Mouse (Mus musculus): ENCODE results near the gene Msl1.

Msl1 gene

GRCm38 (mm10) chr11:98795015-98795713 is at the start of gene Msl1:
TSS of gene Msl1 (plus strand) at chr11:98795516.
- peak; percentile 90 for DNase-seq (ENCODE audit: low read depth)

GRCm38 (mm10) chr11:98745932-98746853 is 49.1 kb upstream of the Msl1 start:
- peak; percentile 52 for DNase-seq (ENCODE audit: low read depth)

DNA sequence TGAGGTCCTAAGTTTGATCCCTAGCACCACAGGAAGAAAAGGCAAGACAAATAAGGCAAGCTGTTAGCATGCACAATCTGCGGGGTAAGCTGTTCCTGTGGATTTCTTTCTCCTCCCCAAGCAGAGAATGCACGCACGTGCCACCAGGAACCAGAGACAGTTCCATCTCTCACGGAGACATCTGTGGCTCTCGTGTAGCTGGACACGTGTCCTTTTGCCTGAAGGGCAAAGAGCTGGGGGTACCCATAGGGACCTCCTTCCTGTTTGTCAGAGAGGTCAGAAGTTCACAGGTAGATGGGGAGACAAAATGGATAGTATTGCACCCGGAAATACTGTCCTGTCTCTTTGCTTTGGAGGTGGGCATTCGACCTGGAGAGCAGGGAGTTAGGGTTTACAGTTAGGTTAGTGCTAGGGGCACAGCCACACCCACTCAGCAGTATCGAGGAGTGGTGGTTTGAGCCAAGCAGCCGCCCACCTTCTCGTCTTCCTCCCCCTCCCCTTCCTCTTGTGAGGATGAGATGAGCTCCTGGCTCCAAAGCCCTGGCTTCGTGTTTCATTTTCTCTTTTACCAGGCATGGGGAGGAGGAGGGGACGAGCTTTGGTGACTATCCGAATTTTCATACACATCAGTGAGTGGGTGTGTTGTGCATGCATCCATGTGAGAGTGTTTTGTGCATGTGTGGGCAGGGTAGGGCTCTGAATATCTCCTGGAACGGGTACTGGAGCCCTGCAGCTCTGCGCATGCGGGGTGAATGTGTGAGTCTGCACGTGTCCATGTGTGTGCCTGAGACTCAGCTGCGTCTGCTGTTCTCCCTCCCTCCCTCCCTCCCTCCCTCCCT is 48.2 kb upstream of the Msl1 start:
- peak; percentile 81 for DNase-seq (ENCODE audit: low read depth)

DNA sequence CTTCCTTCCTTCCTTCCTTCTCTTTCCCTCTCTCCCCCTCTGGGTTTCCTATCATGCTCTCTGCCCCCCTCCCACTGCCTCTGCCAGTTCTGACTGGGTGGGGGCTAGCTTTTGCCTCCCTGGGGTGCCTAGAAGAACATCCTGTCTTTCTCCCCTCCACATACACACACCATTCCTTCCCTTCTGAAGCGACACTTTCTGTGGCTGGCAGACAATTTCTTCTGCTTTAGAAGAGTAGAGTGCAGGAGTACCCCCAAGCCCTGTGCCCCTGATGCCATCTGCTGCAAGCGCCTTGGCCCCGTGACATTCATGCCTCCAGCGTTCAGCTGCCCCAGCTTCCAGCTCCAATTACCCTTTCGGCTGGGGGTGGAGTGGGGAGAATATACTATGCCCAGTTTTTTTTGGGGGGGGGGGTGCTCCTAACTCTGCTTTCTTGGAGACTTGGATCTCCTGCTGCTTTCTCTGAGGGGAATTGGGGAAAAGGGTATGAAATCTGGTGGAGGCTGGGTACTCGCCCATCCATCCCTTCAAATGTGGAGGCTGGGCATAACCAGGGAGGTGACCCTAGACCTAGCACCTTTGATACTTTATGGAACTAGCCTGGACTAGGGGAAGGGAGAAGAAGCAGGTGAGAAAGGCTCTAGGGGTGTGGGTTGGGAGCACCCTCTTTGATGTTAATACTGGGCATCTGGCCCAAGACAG is 47.4 kb upstream of the Msl1 start:
- peak; percentile 59 for DNase-seq (ENCODE audit: low read depth)

DNA sequence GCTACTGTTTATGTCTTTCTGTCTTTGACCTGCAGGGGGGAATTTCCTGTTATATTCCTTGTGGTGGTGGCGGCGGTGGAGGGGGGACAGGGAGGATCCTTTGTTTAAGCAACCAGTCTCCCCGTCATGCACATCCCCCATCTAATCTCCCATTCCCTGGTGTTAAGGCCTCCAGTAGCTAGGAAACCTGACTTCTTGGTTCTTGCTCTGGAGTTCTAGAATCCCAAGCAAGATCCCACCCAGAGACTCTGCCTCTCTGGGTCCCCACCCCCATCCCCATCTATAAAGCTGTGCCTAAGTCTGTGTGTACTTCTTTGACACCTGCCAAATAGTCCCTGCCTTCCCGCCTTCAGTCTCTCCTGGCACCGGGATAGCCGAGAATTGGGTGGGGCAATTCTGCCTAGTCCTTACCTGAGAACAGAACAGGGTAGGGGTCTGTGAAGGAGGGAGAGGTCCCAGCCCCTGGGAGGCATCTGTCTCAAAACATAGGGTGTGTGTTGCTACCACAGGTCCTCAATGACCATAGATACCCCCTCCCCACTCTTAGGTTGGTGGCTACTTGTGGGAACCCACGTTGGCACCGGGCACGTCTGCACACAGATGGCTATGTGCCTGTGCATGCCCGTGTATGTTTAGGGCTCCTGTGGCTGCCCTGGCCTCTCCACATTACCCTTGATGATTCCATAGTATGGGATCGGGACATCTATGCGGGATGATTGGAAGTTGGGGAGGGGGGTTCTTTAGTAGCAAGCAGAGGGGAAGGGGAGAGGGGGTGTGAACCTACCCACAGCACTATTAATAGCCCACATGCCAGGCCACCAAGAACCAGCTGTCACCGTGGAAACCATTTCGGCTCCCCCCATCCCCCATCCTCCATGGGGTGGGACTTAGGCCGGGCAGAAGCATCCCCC is 46.6 kb upstream of the Msl1 start:
- no peak for DNase-seq (ENCODE audit: low read depth)

DNA sequence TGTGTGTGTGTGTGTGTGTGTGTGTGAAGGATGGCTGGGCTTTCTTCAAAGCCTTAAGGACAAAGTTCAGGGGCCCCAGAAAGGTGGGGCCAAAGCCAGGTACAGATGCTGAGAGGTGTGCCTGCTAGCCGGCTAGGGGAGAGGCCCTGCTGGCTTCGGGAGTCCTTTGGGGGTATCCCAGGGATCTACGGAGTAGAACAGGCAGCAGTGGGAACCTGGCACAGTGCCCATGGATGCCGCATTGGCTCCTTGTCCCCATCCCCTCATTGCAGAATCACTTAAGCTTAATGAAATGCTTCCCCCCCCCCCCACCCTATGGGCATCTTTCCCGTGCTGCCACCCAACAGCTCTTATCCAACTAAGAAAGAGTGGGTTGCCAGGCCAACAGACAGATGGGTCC is 45.6 kb upstream of the Msl1 start:
- DNase-seq (ENCODE audit: low read depth): no peak

DNA sequence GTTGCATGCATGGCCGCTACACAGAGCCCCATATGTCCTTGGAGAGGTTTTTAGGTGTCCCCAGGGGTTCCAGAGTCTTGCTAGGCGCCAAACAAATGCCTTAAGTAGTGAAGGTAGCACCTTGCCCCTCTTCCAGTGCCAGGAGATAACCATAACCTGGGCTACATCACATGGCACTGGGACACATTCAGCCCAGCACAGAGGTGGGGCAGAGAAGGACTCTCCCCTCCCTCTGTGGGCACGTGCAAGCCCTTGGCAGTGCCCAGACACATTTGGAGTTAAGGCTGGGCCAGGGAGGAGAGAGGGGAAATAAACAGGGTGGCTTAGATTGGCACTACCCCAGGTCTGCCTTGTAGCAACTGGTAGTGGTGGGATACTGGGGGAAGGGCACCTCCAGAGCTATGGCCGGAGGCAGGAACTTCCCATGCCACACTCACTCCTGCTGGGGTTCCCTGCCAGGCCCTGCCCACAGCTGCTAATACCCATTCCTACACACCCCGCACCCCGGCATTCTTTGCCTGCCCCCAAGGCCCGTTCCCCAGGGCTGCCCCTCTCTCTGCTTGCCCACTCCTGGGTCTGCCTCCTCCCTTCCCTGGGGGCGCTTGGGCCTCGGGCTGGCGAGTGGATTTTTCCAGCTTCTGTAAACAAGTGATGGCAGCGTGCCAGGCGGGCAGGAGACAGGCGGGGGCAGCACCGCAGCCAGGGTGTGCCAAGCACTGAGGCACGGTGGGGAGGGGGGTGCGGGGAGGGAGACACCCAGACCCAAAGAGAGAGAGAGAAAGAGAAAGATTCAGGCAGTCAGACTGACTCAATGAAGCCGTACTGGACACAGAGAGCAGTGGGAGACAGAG is 44.7 kb upstream of the Msl1 start:
- no peak for DNase-seq (ENCODE audit: low read depth)

GRCm38 (mm10) chr11:98751221-98751782 is 44.0 kb upstream of the Msl1 start:
- DNase-seq (ENCODE audit: low read depth): no peak

- no peak for DNase-seq (ENCODE audit: low read depth)
Observed at GRCm38 (mm10) chr11:98752562-98753140, 42.7 kb upstream of the Msl1 start.

- DNase-seq (ENCODE audit: low read depth): no peak
Observed at GRCm38 (mm10) chr11:98753264-98753663, 42.1 kb upstream of the Msl1 start.

DNA sequence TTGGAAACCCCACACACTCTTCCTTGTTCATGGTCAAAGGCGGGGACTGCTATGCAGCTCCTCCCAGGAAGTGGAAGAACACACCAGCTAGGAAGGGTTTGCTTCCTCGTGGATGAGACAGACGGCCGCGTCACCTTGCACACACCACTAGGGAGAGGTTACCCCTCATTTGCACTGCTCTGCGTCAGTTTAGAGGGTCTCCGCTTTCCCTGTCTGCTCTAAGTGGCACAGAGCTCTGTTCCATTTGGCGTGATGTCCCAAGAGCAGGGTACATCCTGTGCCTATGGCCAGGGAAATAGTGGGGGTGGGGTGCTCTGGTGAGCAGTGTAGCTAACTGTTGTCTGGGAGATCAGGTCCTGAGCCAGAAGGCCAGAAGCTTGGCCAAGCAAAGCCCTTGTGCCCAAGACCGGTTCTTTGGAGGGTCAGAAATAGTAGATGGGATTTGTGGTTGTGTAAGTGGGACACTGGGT is 41.1 kb upstream of the Msl1 start:
- no peak for DNase-seq (ENCODE audit: low read depth)

DNA sequence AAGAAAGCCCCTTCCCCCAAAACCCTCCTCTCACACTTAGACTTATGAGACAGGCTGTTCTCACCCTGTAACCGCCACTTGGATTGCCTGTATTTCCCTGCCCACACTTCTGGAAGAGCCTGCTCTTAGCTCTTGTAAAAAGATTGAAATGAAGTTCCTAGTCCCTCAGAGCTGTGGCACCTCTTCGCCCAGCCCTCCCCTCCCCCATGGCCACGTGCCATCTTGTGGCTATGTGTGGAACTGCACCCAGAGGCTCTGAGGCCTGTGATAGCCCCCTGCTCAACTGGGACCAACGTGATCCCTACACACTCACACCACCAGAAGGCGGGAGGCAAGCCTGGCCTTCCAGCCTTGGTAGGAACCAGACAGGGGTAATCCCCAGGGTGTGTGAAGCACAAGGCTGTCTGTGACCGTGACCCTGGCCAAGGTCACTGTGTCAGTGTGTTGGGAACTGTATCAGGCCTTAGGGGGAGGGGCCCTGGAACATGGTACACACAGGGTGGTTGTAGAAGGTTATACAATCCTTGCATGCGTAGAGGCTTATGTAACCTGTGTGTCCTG is 40.6 kb upstream of the Msl1 start:
- peak; percentile 90 for DNase-seq (ENCODE audit: low read depth)

DNA sequence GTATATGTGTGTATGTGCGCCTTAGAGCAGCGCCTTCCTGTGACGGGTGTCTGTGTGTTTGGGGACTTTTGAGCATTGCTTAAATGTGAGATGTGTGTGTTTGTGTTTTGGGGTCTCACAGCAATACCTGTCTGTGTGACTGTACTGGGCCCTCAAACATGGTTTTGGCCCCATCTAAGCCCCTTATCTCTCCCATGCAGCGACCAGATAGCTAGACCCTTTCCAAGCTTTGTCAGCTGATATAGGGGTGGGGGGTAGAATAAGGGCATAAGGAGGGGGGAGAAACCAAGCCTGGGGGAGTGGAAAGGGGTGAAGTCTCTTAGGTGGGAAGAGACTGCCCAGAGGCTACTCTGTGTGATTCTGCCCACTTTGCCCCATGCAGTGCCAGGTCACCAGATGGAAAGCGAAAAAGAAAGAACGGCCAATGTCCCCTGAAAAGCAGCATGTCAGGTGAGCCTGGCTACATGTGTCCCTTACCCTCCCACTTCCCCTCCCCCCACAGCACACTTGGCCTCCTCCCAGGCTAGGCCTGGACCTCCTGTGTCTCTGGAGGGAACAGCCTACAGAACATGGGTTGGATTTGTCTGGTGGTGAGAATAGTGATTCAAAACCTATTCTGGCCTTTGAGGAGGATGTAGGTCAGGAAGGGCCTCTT is 39.5 kb upstream of the Msl1 start:
- DNase-seq (ENCODE audit: low read depth): no peak

- no peak for DNase-seq (ENCODE audit: low read depth)
Observed at GRCm38 (mm10) chr11:98756711-98757110, 38.6 kb upstream of the Msl1 start.

DNA sequence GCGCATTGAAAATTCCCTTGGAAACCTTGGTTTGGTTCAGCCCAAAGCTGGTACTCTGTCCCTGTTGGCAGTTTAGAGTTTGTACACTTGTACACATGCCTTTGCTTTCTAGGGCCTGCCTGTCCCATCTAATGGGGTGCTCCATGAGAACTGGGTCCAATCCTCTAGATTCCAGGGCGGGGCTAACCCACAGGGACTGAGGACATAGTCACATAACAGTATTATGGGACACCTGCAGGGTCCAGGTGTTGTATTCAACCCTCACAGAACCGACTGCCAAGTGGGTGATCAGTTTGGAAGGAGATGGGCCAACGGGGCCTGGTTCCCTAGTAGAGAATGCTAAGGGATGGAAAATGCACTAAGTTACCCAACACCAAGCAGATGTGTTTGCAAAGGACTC is 33.4 kb upstream of the Msl1 start:
- no peak for DNase-seq (ENCODE audit: low read depth)

DNA sequence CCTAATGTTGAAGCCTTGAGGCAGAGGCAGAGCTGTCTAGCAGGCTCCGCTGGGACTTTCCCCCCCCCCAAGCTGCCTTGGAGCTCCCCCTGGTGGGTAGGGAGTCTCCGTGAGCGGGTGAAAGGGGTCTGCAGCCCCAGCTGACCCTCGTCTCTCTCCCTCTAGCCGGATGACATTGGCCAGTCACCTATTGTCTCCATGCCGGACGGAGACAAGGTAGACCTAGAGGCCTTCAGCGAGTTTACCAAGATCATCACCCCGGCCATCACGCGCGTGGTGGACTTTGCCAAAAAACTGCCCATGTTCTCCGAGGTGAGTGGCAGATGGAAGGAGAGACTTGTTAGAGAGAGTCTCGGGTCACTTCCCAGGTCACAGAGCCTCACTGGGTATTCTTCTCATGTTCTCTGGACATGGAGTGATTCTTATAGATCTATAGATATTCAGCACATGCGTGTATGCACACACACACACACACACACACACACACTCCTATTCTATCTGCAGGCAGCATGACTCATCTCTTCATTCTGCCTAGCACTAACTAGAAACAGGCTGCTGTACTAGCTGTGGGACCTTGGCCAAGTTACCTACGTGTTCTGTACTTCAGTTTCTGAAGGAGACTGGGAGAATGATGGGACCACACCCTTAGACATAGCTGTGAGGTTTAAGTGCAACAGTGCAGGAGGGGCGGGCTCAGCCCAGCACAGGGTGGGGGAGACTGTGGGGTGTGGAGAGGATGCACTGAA is 32.4 kb upstream of the Msl1 start:
- no peak for DNase-seq (ENCODE audit: low read depth)

GRCm38 (mm10) chr11:98763502-98763861 is 31.8 kb upstream of the Msl1 start:
- DNase-seq (ENCODE audit: low read depth): no peak
